Mouse (Mus musculus) lung, adult 2 months (tissue): ENCODE measurements at regions not wholly inside any gene's neighbourhood (a gene's known extent, or its start where the extent isn't known, plus 50 kb on each side); places are given as distances from the start of the nearest gene placed in this dataset.

ENCODE experiments used
- CTCF ChIP-seq: fragments of 200-500 bp; IDR thresholded peaks from 2 replicates; pipeline ENCODE4 v1.5.1; 2011; ENCODE audit warnings: mild to moderate bottlenecking, low read length, control low read depth; ENCODE audit not compliant: insufficient read depth
- POLR2A ChIP-seq: fragments of 200-500 bp; IDR thresholded peaks from 2 replicates; pipeline ENCODE4 v1.6.1; 2011; ENCODE audit warnings: low read depth, mild to moderate bottlenecking, control low read depth, low read length, borderline replicate concordance; ENCODE audit errors: extremely low read depth

GRCm38 (mm10) chr13:83278695-83279094, 225.1 kb upstream of the Mef2c start:
- TF ChIP-seq POLR2A (no peak), CTCF (no peak)
